Mouse (Mus musculus): ENCODE results near the gene Spats1.

GRCm38 (mm10) chr17:45447063-45447462, 28.2 kb downstream of the Spats1 start:
- no peak for TF ChIP-seq GATA1 (IDR thresholded peaks at IDR 0.05; ENCODE audit: low read length)
- no peak for TF ChIP-seq TAL1 (IDR thresholded peaks at IDR 0.05; ENCODE audit: low read length)

Measured in erythroblast, embryonic 14.5 days (primary cell).